Mouse (Mus musculus): Measurements from ENCODE around the gene Sipa1l1. TPM values are rescaled to one million over a fixed set of nuclear protein-coding genes. Genes with fewer than 3 reads are reported as not detected.
"Not testable (repeated sequence)": the region's sequence is repeated elsewhere in the genome, so short reads cannot be mapped to it uniquely, and the experiment has no call there.

Sipa1l1 gene
- polyA plus RNA-seq, 1 experiment from 2014 or later, result 17.2 TPM

- no peak for ATAC-seq (ENCODE audit: low read depth)
- Histone ChIP-seq H3K36me3 (ENCODE audit: control insufficient read depth, insufficient read depth, low read length) (no peaks in the 10 kb centered on the region), H3K4me2 (ENCODE audit: low read depth, low read length) (no peak overlapping the region), H3K27ac (ENCODE audit: low read depth, low read length) (no peak overlapping the region), H3K4me3 (ENCODE audit: low read depth, low read length) (no peak overlapping the region), H3K4me1 (ENCODE audit: control insufficient read depth, insufficient read depth, low read length) (0 out of 2 replicates have a peak, but pooled peaks cover 3% of the 10 kb centered on the region), H3K9ac (replicated peaks; ENCODE audit: low read depth, low read length) (no peak overlapping the region), H3K9me3 (ENCODE audit: control insufficient read depth, low read length) (no peaks in the 10 kb centered on the region), H3K27me3 (ENCODE audit: control insufficient read depth, insufficient read depth, low read length) (no peaks in the 10 kb centered on the region)
- WGBS, result 88% methylated on average over 4 of the region's 4 CpGs
These were observed 305.3 kb downstream of the Sipa1l1 start for GRCm38 (mm10) chr12:82474409-82474808.

- WGBS, result 86% methylated on average over 10 of the region's 10 CpGs
- Histone ChIP-seq H3K9me3 (ENCODE audit: control insufficient read depth, low read length) (no peaks in the 10 kb centered on the region), H3K27ac (ENCODE audit: low read depth, low read length) (no peak overlapping the region), H3K4me3 (ENCODE audit: low read depth, low read length) (no peak overlapping the region), H3K36me3 (ENCODE audit: control insufficient read depth, insufficient read depth, low read length) (no peaks in the 10 kb centered on the region), H3K4me1 (ENCODE audit: control insufficient read depth, insufficient read depth, low read length) (0 out of 2 replicates have a peak, but pooled peaks cover under 1% of the 10 kb centered on the region), H3K9ac (replicated peaks; ENCODE audit: low read depth, low read length) (no peak overlapping the region), H3K4me2 (ENCODE audit: low read depth, low read length) (no peak overlapping the region), H3K27me3 (ENCODE audit: control insufficient read depth, insufficient read depth, low read length) (no peaks in the 10 kb centered on the region)
- ATAC-seq (ENCODE audit: low read depth), result no peak
These were observed 306.9 kb downstream of the Sipa1l1 start for GRCm38 (mm10) chr12:82476028-82476427.

GRCm38 (mm10) chr12:82476580-82476979 lies 307.5 kb downstream of the Sipa1l1 start:
- no peak overlapping the region for H3K4me3 ChIP-seq (ENCODE audit: low read depth, low read length)
- H3K4me2 ChIP-seq (ENCODE audit: low read depth, low read length), result no peak overlapping the region
- no peaks in the 10 kb centered on the region for H3K4me1 ChIP-seq (ENCODE audit: control insufficient read depth, insufficient read depth, low read length)
- no peak overlapping the region for H3K9ac ChIP-seq (replicated peaks; ENCODE audit: low read depth, low read length)
- H3K27me3 ChIP-seq (ENCODE audit: control insufficient read depth, insufficient read depth, low read length), result no peaks in the 10 kb centered on the region
- 69% methylated on average over 2 of the region's 2 CpGs for WGBS
- H3K9me3 ChIP-seq (ENCODE audit: control insufficient read depth, low read length), result no peaks in the 10 kb centered on the region
- H3K36me3 ChIP-seq (ENCODE audit: control insufficient read depth, insufficient read depth, low read length), result no peaks in the 10 kb centered on the region
- no peak for ATAC-seq (ENCODE audit: low read depth)
- H3K27ac ChIP-seq (ENCODE audit: low read depth, low read length), result no peak overlapping the region

- Histone ChIP-seq H3K9me3 (ENCODE audit: control insufficient read depth, low read length) (no peaks in the 10 kb centered on the region), H3K4me3 (ENCODE audit: low read depth, low read length) (no peak overlapping the region), H3K27me3 (ENCODE audit: control insufficient read depth, insufficient read depth, low read length) (no peaks in the 10 kb centered on the region), H3K4me1 (ENCODE audit: control insufficient read depth, insufficient read depth, low read length) (no peaks in the 10 kb centered on the region), H3K9ac (replicated peaks; ENCODE audit: low read depth, low read length) (no peak overlapping the region), H3K36me3 (ENCODE audit: control insufficient read depth, insufficient read depth, low read length) (no peaks in the 10 kb centered on the region), H3K27ac (ENCODE audit: low read depth, low read length) (no peak overlapping the region), H3K4me2 (ENCODE audit: low read depth, low read length) (no peak overlapping the region)
- no peak for ATAC-seq (ENCODE audit: low read depth)
- WGBS, result 38% methylated on average over 5 of the region's 5 CpGs
These were observed 308.7 kb downstream of the Sipa1l1 start for GRCm38 (mm10) chr12:82477826-82478225.

- H3K9me3 ChIP-seq (ENCODE audit: control insufficient read depth, low read length), result no peaks in the 10 kb centered on the region
These were observed 309.1 kb downstream of the Sipa1l1 start for GRCm38 (mm10) chr12:82478256-82478655.

GRCm38 (mm10) chr12:82479393-82479792 lies 310.3 kb downstream of the Sipa1l1 start:
- Histone ChIP-seq H3K9me3 (ENCODE audit: control insufficient read depth, low read length) (no peaks in the 10 kb centered on the region), H3K27ac (ENCODE audit: low read depth, low read length) (no peak overlapping the region), H3K4me2 (ENCODE audit: low read depth, low read length) (no peak overlapping the region), H3K9ac (replicated peaks; ENCODE audit: low read depth, low read length) (no peak overlapping the region), H3K36me3 (ENCODE audit: control insufficient read depth, insufficient read depth, low read length) (no peaks in the 10 kb centered on the region), H3K4me3 (ENCODE audit: low read depth, low read length) (no peak overlapping the region), H3K4me1 (ENCODE audit: control insufficient read depth, insufficient read depth, low read length) (no peaks in the 10 kb centered on the region), H3K27me3 (ENCODE audit: control insufficient read depth, insufficient read depth, low read length) (no peaks in the 10 kb centered on the region)
- ATAC-seq (ENCODE audit: low read depth), result no peak
- whole genome bisulfite sequencing, result 58% methylated on average over 3 of the region's 3 CpGs

More at GRCm38 (mm10) chr12:82478256-82478655, 309.1 kb downstream of the Sipa1l1 start:
- no peak for ATAC-seq (ENCODE audit: low read depth)
- Histone ChIP-seq H3K4me3 (ENCODE audit: low read depth, low read length) (no peak overlapping the region), H3K27ac (ENCODE audit: low read depth, low read length) (no peak overlapping the region), H3K27me3 (ENCODE audit: control insufficient read depth, insufficient read depth, low read length) (no peaks in the 10 kb centered on the region), H3K4me1 (ENCODE audit: control insufficient read depth, insufficient read depth, low read length) (no peaks in the 10 kb centered on the region), H3K4me2 (ENCODE audit: low read depth, low read length) (no peak overlapping the region), H3K36me3 (ENCODE audit: control insufficient read depth, insufficient read depth, low read length) (no peaks in the 10 kb centered on the region), H3K9ac (replicated peaks; ENCODE audit: low read depth, low read length) (no peak overlapping the region)
- WGBS, result 25% methylated on average over 8 of the region's 8 CpGs

GRCm38 (mm10) chr12:82480425-82480824 lies 311.3 kb downstream of the Sipa1l1 start:
- 77% methylated on average over 4 of the region's 5 CpGs for WGBS
- not testable (repeated sequence) for H3K27ac ChIP-seq (ENCODE audit: low read depth, low read length); H3K36me3 ChIP-seq (ENCODE audit: control insufficient read depth, insufficient read depth, low read length)

GRCm38 (mm10) chr12:82485466-82485865 lies 316.3 kb downstream of the Sipa1l1 start:
- no peak overlapping the region for H3K4me2 ChIP-seq (ENCODE audit: low read depth, low read length)
- 35% methylated on average over 2 of the region's 2 CpGs for WGBS
- no peak overlapping the region for H3K27ac ChIP-seq (ENCODE audit: low read depth, low read length)
- no peak for ATAC-seq (ENCODE audit: low read depth)
- H3K27me3 ChIP-seq (ENCODE audit: control insufficient read depth, insufficient read depth, low read length), result no peaks in the 10 kb centered on the region
- H3K9ac ChIP-seq (replicated peaks; ENCODE audit: low read depth, low read length), result no peak overlapping the region
- no peaks in the 10 kb centered on the region for H3K9me3 ChIP-seq (ENCODE audit: control insufficient read depth, low read length)
- H3K4me3 ChIP-seq (ENCODE audit: low read depth, low read length), result no peak overlapping the region
- H3K36me3 ChIP-seq (ENCODE audit: control insufficient read depth, insufficient read depth, low read length), result no peaks in the 10 kb centered on the region
- no peaks in the 10 kb centered on the region for H3K4me1 ChIP-seq (ENCODE audit: control insufficient read depth, insufficient read depth, low read length)

More at GRCm38 (mm10) chr12:82480425-82480824, 311.3 kb downstream of the Sipa1l1 start:
- not testable (repeated sequence) for ATAC-seq (ENCODE audit: low read depth); H3K27me3 ChIP-seq (ENCODE audit: control insufficient read depth, insufficient read depth, low read length); H3K4me1 ChIP-seq (ENCODE audit: control insufficient read depth, insufficient read depth, low read length); H3K9ac ChIP-seq (replicated peaks; ENCODE audit: low read depth, low read length); H3K9me3 ChIP-seq (ENCODE audit: control insufficient read depth, low read length); H3K4me3 ChIP-seq (ENCODE audit: low read depth, low read length); H3K4me2 ChIP-seq (ENCODE audit: low read depth, low read length)

- Histone ChIP-seq H3K27ac (ENCODE audit: low read depth, low read length) (no peak overlapping the region), H3K36me3 (ENCODE audit: control insufficient read depth, insufficient read depth, low read length) (no peaks in the 10 kb centered on the region), H3K4me1 (ENCODE audit: control insufficient read depth, insufficient read depth, low read length) (no peaks in the 10 kb centered on the region), H3K4me2 (ENCODE audit: low read depth, low read length) (no peak overlapping the region), H3K4me3 (ENCODE audit: low read depth, low read length) (no peak overlapping the region), H3K27me3 (ENCODE audit: control insufficient read depth, insufficient read depth, low read length) (no peaks in the 10 kb centered on the region), H3K9ac (replicated peaks; ENCODE audit: low read depth, low read length) (no peak overlapping the region), H3K9me3 (ENCODE audit: control insufficient read depth, low read length) (no peaks in the 10 kb centered on the region)
- 53% methylated on average over 6 of the region's 6 CpGs for WGBS
- no peak for ATAC-seq (ENCODE audit: low read depth)
These were observed 317.9 kb downstream of the Sipa1l1 start for GRCm38 (mm10) chr12:82486829-82487560.

All from neural tube, embryonic 14.5 days (tissue).